Mouse (Mus musculus): ENCODE measurements around the gene Hecw2. TPM values are rescaled to one million over a fixed set of nuclear protein-coding genes. Genes with fewer than 3 reads are reported as not detected.

The Hecw2 gene
- polyA plus RNA-seq, 1 experiment from 2014 or later: 1.2 TPM

DNA sequence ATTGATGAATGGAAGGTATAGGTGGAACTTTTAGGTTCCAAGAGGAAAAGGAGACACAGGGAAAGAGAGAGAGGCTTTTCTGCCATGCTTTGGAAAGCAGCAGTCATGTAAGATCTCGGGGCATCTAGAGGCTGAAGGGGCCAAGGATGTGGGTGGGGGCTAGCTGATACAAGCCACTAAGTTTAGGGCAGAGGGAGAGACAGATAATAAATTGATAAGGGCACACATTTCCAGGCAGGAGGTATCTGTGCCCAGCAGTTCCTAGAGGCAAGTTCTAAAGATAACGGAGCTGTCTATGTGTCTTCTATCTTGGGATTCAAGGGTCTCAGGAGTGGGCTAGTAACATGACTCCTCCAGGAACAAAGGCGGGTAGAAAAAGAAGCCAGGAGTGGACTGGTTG, 8.6 kb downstream of the Hecw2 start:
- no peaks in the 10 kb centered on the region for H3K27me3 ChIP-seq (ENCODE audit: control insufficient read depth, insufficient read depth, low read length)
- no peaks in the 10 kb centered on the region for H3K36me3 ChIP-seq (ENCODE audit: control insufficient read depth, insufficient read depth, low read length)
- DNase-seq (ENCODE audit: low spot score) (no peak), ATAC-seq (ENCODE audit: low FRiP score, low TSS enrichment) (no peak)
- TF ChIP-seq CTCF (IDR thresholded peaks at IDR 0.05; ENCODE audit: low read depth) (no peak), EP300 (optimal IDR thresholded peaks at IDR 0.05) (no peak)
- H3K9ac ChIP-seq (ENCODE audit: low read length): no peak overlapping the region
- no peak overlapping the region for H3K4me3 ChIP-seq (ENCODE audit: low read depth, low read length)
- WGBS: 52% methylated on average over 3 of the region's 3 CpGs
- H3K4me1 ChIP-seq (replicated peaks; ENCODE audit: control insufficient read depth, insufficient read depth): no peaks in the 10 kb centered on the region
- no peak overlapping the region for H3K4me2 ChIP-seq (replicated peaks; ENCODE audit: low read depth)
- H3K27ac ChIP-seq (replicated peaks): no peak overlapping the region
- no peaks in the 10 kb centered on the region for H3K9me3 ChIP-seq (ENCODE audit: control insufficient read depth, low read length)

DNA sequence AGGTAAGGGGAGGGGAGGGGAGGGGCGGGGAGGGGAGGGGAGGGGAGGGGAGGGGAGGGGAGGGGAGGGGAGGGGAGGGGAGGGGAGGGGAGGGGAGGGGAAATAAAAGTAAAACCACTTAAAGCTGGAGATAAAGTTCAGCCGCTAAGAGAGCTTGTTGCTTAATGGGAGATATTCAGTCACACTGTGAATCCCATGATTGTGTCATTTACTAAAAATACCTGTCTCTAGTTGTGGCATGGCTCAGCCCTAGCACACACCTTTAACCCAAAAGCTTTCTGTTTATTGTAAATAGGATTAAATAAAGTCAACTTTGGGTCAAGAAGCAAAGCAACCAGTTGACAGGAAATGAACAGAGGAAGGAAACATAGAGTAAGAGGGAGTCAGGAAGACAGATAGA, 14.3 kb downstream of the Hecw2 start:
- no peaks in the 10 kb centered on the region for H3K4me1 ChIP-seq (replicated peaks; ENCODE audit: control insufficient read depth, insufficient read depth)
- WGBS: 31% methylated on average over 1 of the region's 2 CpGs
- no peak for ATAC-seq (ENCODE audit: low FRiP score, low TSS enrichment)
- no peak for TF ChIP-seq CTCF (IDR thresholded peaks at IDR 0.05; ENCODE audit: low read depth)
- no peak for TF ChIP-seq EP300 (optimal IDR thresholded peaks at IDR 0.05)
- no peak for DNase-seq (ENCODE audit: low spot score)
- no peak overlapping the region for H3K27ac ChIP-seq (replicated peaks)
- H3K9ac ChIP-seq (ENCODE audit: low read length): no peak overlapping the region
- no peak overlapping the region for H3K4me2 ChIP-seq (replicated peaks; ENCODE audit: low read depth)
- H3K4me3 ChIP-seq (ENCODE audit: low read depth, low read length): no peak overlapping the region
- H3K36me3 ChIP-seq (ENCODE audit: control insufficient read depth, insufficient read depth, low read length): no peaks in the 10 kb centered on the region
- no peaks in the 10 kb centered on the region for H3K9me3 ChIP-seq (ENCODE audit: control insufficient read depth, low read length)
- no peaks in the 10 kb centered on the region for H3K27me3 ChIP-seq (ENCODE audit: control insufficient read depth, insufficient read depth, low read length)

- Histone ChIP-seq H3K9me3 (ENCODE audit: control insufficient read depth, low read length) (no peaks in the 10 kb centered on the region), H3K4me1 (replicated peaks; ENCODE audit: control insufficient read depth, insufficient read depth) (no peaks in the 10 kb centered on the region), H3K27ac (replicated peaks) (no peak overlapping the region), H3K4me2 (replicated peaks; ENCODE audit: low read depth) (no peak overlapping the region), H3K27me3 (ENCODE audit: control insufficient read depth, insufficient read depth, low read length) (no peaks in the 10 kb centered on the region), H3K36me3 (ENCODE audit: control insufficient read depth, insufficient read depth, low read length) (no peaks in the 10 kb centered on the region), H3K4me3 (ENCODE audit: low read depth, low read length) (no peak overlapping the region), H3K9ac (ENCODE audit: low read length) (no peak overlapping the region)
- no peak for TF ChIP-seq EP300 (optimal IDR thresholded peaks at IDR 0.05)
- no peak for TF ChIP-seq CTCF (IDR thresholded peaks at IDR 0.05; ENCODE audit: low read depth)
- DNase-seq (ENCODE audit: low spot score) (no peak), ATAC-seq (ENCODE audit: low FRiP score, low TSS enrichment) (no peak)
- 93% methylated on average over 7 of the region's 7 CpGs for WGBS
These were observed 15.8 kb downstream of the Hecw2 start for GRCm38 (mm10) chr1:54179179-54179578.

- ATAC-seq (ENCODE audit: low FRiP score, low TSS enrichment) (no peak), DNase-seq (ENCODE audit: low spot score) (no peak)
- no peak overlapping the region for H3K27ac ChIP-seq (replicated peaks)
- no peaks in the 10 kb centered on the region for H3K9me3 ChIP-seq (ENCODE audit: control insufficient read depth, low read length)
- no peaks in the 10 kb centered on the region for H3K27me3 ChIP-seq (ENCODE audit: control insufficient read depth, insufficient read depth, low read length)
- H3K36me3 ChIP-seq (ENCODE audit: control insufficient read depth, insufficient read depth, low read length): no peaks in the 10 kb centered on the region
- H3K9ac ChIP-seq (ENCODE audit: low read length): no peak overlapping the region
- no peaks in the 10 kb centered on the region for H3K4me1 ChIP-seq (replicated peaks; ENCODE audit: control insufficient read depth, insufficient read depth)
- H3K4me2 ChIP-seq (replicated peaks; ENCODE audit: low read depth): no peak overlapping the region
- TF ChIP-seq EP300 (optimal IDR thresholded peaks at IDR 0.05) (no peak), CTCF (IDR thresholded peaks at IDR 0.05; ENCODE audit: low read depth) (no peak)
- 75% methylated on average over 2 of the region's 2 CpGs for WGBS
- H3K4me3 ChIP-seq (ENCODE audit: low read depth, low read length): no peak overlapping the region
These were observed 18.4 kb downstream of the Hecw2 start for GRCm38 (mm10) chr1:54176592-54176991.

DNA sequence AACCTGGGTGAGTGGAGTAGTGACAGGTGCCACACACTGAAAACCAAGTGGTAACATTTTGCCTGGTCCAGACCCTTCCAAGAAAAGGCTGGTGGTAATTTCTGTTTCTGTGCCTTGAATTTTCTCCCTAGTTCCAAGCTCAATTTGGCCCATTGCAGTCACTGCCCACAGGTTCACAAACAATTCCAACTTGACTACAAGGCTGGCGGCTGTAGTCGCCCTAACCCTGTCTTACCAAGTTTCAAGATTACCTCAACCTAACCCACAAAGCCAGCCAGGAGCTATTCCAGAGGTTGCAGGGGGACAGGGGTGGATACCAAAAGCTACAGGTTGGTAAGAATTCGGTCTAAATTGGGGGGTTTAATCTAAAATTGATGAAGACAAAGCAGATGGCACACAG, 27.0 kb downstream of the Hecw2 start:
- Histone ChIP-seq H3K4me1 (replicated peaks; ENCODE audit: control insufficient read depth, insufficient read depth) (no peaks in the 10 kb centered on the region), H3K4me3 (ENCODE audit: low read depth, low read length) (no peak overlapping the region), H3K9me3 (ENCODE audit: control insufficient read depth, low read length) (no peaks in the 10 kb centered on the region), H3K36me3 (ENCODE audit: control insufficient read depth, insufficient read depth, low read length) (no peaks in the 10 kb centered on the region), H3K27me3 (ENCODE audit: control insufficient read depth, insufficient read depth, low read length) (no peaks in the 10 kb centered on the region), H3K27ac (replicated peaks) (no peak overlapping the region), H3K4me2 (replicated peaks; ENCODE audit: low read depth) (no peak overlapping the region), H3K9ac (ENCODE audit: low read length) (no peak overlapping the region)
- WGBS: 86% methylated on average over 3 of the region's 3 CpGs
- no peak for ATAC-seq (ENCODE audit: low FRiP score, low TSS enrichment)
- no peak for DNase-seq (ENCODE audit: low spot score)
- TF ChIP-seq EP300 (optimal IDR thresholded peaks at IDR 0.05) (no peak), CTCF (IDR thresholded peaks at IDR 0.05; ENCODE audit: low read depth) (no peak)

DNA sequence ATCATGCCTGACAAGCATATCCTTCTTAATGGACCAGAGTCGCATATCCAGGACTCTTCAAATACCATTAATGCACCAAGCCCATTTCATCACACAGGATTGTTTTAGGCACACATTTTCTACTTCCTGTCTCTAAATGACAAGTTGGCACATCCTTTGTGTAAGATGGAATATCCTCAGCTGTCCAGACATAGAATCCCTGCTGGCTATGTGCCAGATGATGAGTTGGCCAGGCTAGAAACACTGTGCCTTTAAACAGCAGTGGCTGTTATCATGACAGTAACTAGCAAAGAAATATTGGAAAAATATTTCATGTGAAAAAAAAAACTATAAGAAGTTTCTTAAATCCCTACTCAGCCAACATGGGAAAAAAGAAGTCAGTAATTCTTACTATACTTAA, 35.4 kb downstream of the Hecw2 start:
- 46% methylated on average over 1 of the region's 1 CpGs for WGBS
- Histone ChIP-seq H3K27ac (replicated peaks) (no peak overlapping the region), H3K27me3 (ENCODE audit: control insufficient read depth, insufficient read depth, low read length) (no peaks in the 10 kb centered on the region), H3K9me3 (ENCODE audit: control insufficient read depth, low read length) (no peaks in the 10 kb centered on the region), H3K4me1 (replicated peaks; ENCODE audit: control insufficient read depth, insufficient read depth) (no peaks in the 10 kb centered on the region), H3K36me3 (ENCODE audit: control insufficient read depth, insufficient read depth, low read length) (no peaks in the 10 kb centered on the region), H3K4me3 (ENCODE audit: low read depth, low read length) (no peak overlapping the region), H3K9ac (ENCODE audit: low read length) (no peak overlapping the region), H3K4me2 (replicated peaks; ENCODE audit: low read depth) (no peak overlapping the region)
- ATAC-seq (ENCODE audit: low FRiP score, low TSS enrichment): no peak
- TF ChIP-seq EP300 (optimal IDR thresholded peaks at IDR 0.05) (no peak), CTCF (IDR thresholded peaks at IDR 0.05; ENCODE audit: low read depth) (no peak)
- no peak for DNase-seq (ENCODE audit: low spot score)
